Mouse (Mus musculus): Measurements from ENCODE around the gene Epx. TPM values are rescaled to one million over a fixed set of nuclear protein-coding genes. Genes with fewer than 3 reads are reported as not detected.
"Not testable (repeated sequence)": the region's sequence is repeated elsewhere in the genome, so short reads cannot be mapped to it uniquely, and the experiment has no call there.

Gene Epx
- not detected in 3 replicates for total RNA-seq (2017)

DNA sequence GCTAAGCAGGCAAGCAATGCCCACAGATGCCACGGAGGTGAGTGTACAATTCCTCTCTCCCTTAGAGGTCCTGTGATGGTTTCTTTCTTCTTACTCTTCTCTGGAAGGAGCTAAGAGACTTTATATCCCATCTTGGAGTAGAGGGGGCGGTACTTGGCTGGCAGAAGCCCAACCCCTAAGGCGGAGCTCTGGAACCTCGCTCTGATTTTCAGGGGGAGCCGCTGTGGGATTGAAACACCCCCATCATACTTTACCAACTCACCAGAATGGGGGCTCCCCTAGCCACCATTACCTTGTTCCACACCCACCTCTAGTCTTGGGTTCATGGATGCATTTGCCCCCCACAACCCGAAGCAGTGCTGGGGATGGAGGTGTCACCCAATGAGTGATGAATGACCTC, at the start of gene Epx:
Gene Epx (minus strand): TSS at position 101 of the 400 bp plus-strand sequence.
- no peak for ATAC-seq (replicated peaks; ENCODE audit: insufficient number of reproducible peaks, low FRiP score, low TSS enrichment, poor library complexity, severe bottlenecking)

DNA sequence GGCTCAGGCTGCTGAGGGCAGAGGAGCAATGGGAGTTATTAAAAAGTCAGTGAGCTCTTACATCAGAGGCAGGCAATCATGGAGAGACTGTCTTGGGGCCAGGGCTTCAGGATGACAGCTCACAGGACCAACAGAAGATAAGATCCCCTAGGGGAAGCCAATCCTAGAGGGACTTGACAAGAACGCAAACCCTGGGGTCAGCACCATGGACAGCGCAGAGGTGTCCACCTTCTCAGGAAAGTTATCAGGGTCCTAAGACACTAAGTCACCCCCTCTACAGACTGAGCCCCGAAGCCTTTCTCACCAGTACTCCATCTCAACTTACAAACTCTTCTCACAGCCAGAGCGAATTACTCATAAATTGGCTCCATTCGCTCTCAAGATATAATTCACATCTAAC, 45.6 kb upstream of the Epx start, which contains the start of gene Olfr464:
Gene Olfr464 (minus strand): TSS at position 2 of the 400 bp plus-strand sequence.
- no peak for ATAC-seq (replicated peaks; ENCODE audit: insufficient number of reproducible peaks, low FRiP score, low TSS enrichment, poor library complexity, severe bottlenecking)

DNA sequence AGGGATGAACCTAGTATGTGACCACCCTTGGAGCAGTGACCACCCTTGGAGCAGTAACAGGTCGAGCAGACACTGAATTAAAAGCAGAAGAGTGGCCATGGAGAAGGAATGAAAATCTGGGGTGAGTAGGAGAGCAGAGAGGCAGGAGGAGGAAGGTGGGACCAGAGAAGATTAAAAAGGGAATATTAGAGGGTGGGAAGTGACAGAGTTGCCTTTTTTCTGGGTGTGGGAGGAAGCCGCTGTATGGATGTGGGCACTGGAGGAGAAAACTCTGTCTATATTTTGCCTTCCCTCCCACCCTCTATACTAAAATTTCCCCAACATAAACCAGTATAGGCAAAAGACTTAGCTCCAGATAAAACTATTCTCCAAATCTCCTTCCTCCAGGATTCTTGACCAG, 45.0 kb upstream of the Epx start:
- ATAC-seq (replicated peaks; ENCODE audit: insufficient number of reproducible peaks, low FRiP score, low TSS enrichment, poor library complexity, severe bottlenecking), result no peak

DNA sequence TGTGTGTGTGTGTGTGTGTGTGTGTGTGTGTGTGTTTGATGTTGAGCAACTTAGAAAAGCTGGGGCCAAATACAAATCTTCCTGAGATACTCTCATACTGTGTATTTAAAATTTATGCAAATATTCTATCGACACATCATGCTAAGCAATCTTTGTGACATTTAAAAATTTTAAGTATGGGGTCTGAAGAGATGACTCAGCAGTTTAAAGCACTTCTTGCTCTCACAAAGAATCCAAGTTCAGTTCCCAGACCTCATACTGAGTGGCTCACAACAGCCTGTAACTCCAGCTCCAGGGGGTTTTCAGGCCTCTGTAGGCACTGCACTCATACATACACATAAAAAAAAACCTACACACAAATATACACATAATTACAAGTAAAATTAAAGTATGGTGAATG, 40.7 kb upstream of the Epx start:
- ATAC-seq (replicated peaks; ENCODE audit: insufficient number of reproducible peaks, low FRiP score, low TSS enrichment, poor library complexity, severe bottlenecking), result no peak

DNA sequence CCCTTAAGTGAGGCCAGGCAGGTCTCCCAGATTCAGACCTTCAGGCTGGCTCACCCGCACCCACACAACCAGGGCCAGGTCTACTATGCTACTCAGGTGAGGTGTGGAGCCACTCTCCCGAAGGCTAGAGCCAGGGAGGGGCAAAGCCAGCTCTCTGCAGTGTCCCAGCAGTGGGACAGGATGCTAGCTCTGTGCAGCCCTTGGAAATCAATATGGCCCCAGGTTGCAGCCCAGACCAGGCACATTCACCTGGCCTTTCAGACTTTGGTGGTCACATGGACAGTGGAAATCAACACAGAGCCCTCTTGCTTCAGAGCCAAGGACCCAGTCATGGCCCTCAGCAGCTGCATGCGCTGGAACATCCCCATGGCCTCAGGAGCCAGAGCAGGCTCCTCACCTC, 29.0 kb upstream of the Epx start:
- ATAC-seq (replicated peaks; ENCODE audit: insufficient number of reproducible peaks, low FRiP score, low TSS enrichment, poor library complexity, severe bottlenecking), result no peak

- ATAC-seq (replicated peaks; ENCODE audit: insufficient number of reproducible peaks, low FRiP score, low TSS enrichment, poor library complexity, severe bottlenecking), result no peak
Observed at GRCm38 (mm10) chr11:87897287-87897686, 22.0 kb upstream of the Epx start, which contains the start of gene Olfr463. TSS of gene Olfr463 (minus strand) at chr11:87897387.

DNA sequence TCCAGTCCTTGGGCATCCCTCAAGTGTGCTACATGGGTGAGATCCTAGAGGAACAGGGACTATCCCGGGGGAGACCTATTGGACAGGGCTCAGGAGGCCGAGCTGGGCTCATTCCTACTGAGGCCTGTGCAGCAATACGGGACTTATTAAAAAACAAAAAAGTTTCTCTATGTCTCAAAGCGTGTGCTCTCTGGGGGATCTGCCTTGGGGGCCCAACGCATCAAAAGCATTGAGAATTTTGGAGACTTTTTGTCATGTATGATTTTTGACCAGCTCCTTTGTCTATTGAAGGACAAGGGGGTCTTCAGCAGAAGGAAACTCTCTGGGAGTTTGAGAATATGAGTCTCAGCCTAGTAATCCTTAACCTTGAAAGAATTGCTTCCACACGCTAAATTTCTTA, 16.8 kb upstream of the Epx start, which contains the start of gene Olfr462:
Gene Olfr462 (minus strand): TSS at position 101 of the 400 bp plus-strand sequence.
- ATAC-seq (replicated peaks; ENCODE audit: insufficient number of reproducible peaks, low FRiP score, low TSS enrichment, poor library complexity, severe bottlenecking), result no peak

- ATAC-seq (replicated peaks; ENCODE audit: insufficient number of reproducible peaks, low FRiP score, low TSS enrichment, poor library complexity, severe bottlenecking), result no peak
Observed at GRCm38 (mm10) chr11:87884856-87885255, 9.5 kb upstream of the Epx start.

GRCm38 (mm10) chr11:87883493-87883892, 8.2 kb upstream of the Epx start:
- ATAC-seq (replicated peaks; ENCODE audit: insufficient number of reproducible peaks, low FRiP score, low TSS enrichment, poor library complexity, severe bottlenecking), result no peak

- 0 out of 2 replicates have a peak, but pooled peaks have one; percentile 27 for ATAC-seq (replicated peaks; ENCODE audit: insufficient number of reproducible peaks, low FRiP score, low TSS enrichment, poor library complexity, severe bottlenecking)
Observed at GRCm38 (mm10) chr11:87881714-87882113, 6.4 kb upstream of the Epx start.

DNA sequence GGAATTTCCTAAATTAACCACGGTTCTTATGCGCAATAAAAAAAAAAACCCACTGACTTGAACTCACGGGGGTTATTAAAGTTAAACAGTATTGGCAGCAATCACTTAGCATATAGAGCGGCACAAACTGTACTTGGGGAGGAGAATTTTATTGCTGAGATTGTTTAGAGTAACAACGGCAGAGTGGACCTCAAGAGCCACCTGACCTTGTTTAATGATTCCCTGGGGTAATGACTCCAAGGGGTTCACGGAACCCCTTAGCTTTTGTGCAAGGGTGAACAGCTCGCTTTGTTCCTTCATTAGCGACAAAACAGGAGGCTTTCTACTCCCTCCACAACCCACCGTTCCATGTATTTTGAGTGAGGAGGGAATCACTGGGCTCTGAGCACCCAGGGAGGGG, 4.5 kb upstream of the Epx start:
- no peak for ATAC-seq (replicated peaks; ENCODE audit: insufficient number of reproducible peaks, low FRiP score, low TSS enrichment, poor library complexity, severe bottlenecking)

DNA sequence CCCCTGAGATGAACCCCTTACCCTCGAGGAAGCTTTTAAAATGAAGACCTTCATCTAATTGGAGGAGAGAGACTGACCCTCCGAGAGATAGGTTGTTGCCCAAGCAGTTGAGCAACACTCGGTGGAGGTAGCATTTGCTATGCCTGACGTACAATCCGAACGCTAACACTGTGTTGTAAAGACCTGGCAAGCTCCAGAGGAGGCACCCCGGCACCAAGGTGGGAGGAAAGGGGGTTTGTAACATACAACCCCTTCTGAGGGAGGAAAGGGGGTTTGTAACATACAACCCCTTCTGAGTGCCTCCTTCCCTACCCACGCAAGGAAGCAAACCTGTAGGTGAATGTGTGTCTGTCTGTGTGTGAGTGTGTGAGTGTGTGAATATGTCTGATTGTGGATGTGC, 3.6 kb downstream of the Epx start:
- ATAC-seq (replicated peaks; ENCODE audit: insufficient number of reproducible peaks, low FRiP score, low TSS enrichment, poor library complexity, severe bottlenecking), result no peak

- ATAC-seq (replicated peaks; ENCODE audit: insufficient number of reproducible peaks, low FRiP score, low TSS enrichment, poor library complexity, severe bottlenecking), result no peak
Observed at GRCm38 (mm10) chr11:87870096-87870495, 5.2 kb downstream of the Epx start.

- ATAC-seq (replicated peaks; ENCODE audit: insufficient number of reproducible peaks, low FRiP score, low TSS enrichment, poor library complexity, severe bottlenecking), result not testable (repeated sequence)
Observed at GRCm38 (mm10) chr11:87866891-87867290, 8.4 kb downstream of the Epx start.

GRCm38 (mm10) chr11:87862805-87863204, 12.5 kb downstream of the Epx start:
- ATAC-seq (replicated peaks; ENCODE audit: insufficient number of reproducible peaks, low FRiP score, low TSS enrichment, poor library complexity, severe bottlenecking), result no peak

GRCm38 (mm10) chr11:87860426-87860825, 14.9 kb downstream of the Epx start:
- no peak for ATAC-seq (replicated peaks; ENCODE audit: insufficient number of reproducible peaks, low FRiP score, low TSS enrichment, poor library complexity, severe bottlenecking)

DNA sequence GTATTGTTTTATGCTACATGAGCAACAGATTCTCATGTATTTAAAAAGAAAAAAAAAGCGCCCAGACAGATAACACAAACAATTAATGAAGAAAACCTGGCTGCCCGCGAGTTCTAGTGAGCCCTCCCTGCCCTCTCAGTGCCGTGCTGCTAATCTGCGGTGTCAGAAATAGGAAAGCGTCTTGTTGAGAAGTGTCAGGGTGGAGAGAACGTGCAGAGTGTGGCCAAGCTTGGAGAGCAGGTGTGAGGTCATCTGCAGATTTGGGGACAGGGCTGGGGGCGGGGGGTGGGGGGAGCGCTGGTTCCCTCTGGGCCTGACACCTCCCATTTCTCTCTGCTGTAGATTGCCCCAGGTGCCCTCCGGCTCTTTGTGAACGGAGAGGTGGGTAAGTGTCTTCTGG, 16.1 kb downstream of the Epx start:
- ATAC-seq (replicated peaks; ENCODE audit: insufficient number of reproducible peaks, low FRiP score, low TSS enrichment, poor library complexity, severe bottlenecking), result no peak

DNA sequence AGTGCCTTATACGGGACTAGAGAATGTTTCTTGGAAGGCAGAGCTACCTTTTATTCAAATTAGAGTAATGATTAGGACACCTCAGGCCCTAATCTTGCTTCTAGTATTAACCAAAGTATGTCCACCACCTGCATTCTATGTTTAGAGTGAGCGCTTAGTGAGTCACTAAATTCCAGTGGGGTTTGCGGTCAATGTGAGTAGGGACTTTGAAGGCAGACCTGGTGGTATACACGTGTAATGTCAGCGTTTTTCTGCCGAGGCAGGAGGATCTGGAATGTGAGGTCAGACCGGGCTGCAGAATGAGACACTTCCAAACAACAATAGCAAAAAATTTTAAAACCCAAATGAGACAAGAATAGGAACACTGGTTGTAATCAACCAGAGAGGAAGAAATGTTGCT, 20.8 kb downstream of the Epx start:
- ATAC-seq (replicated peaks; ENCODE audit: insufficient number of reproducible peaks, low FRiP score, low TSS enrichment, poor library complexity, severe bottlenecking), result no peak

GRCm38 (mm10) chr11:87853597-87853954, 21.8 kb downstream of the Epx start:
- no peak for ATAC-seq (replicated peaks; ENCODE audit: insufficient number of reproducible peaks, low FRiP score, low TSS enrichment, poor library complexity, severe bottlenecking)

GRCm38 (mm10) chr11:87852690-87853596, 22.4 kb downstream of the Epx start, which contains the start of gene Mks1:
TSS of gene Mks1 (plus strand) at chr11:87853215.
- ATAC-seq (replicated peaks; ENCODE audit: insufficient number of reproducible peaks, low FRiP score, low TSS enrichment, poor library complexity, severe bottlenecking), result peak; percentile 92
